Comparison of ENCODE assay signal across 18 mouse cellular contexts in genomic region chr8:106133526-106133925, GRCm38 (mm10). TPM values are rescaled to one million over a fixed set of nuclear protein-coding genes. Genes with fewer than 3 reads are reported as not detected.
DNase-seq lines count a peak whose midpoint lies in the region; TF ChIP-seq lines count a peak whose summit lies in the region.
"Had no signal": no experiment of that assay in that cellular context is flagged by ENCODE, and none has a peak within 500 bp of the region (broad histone marks: within the 10 kb centered on the region; RNA-seq: fewer than 3 reads in every experiment).

No protein-coding gene starts in this region.

- H3K79me2 ChIP-seq in liver, adult 2 months (ENCODE audit: control insufficient read depth, insufficient read depth, low read length), result peaks cover 14% of the 10 kb centered on the region; the same call in 1 of the 2 replicates

- H3K4me1 ChIP-seq in liver, adult 2 months (ENCODE audit: control insufficient read depth, insufficient read depth, low read length), result peaks cover 44% of the 10 kb centered on the region

- TF ChIP-seq POLR2A in liver, adult 2 months (IDR thresholded peaks at IDR 0.05; ENCODE audit: extremely low read depth, insufficient read depth, low read length), result no peak

- H3K27ac ChIP-seq in liver, adult 2 months (replicated peaks; ENCODE audit: insufficient read depth, low read depth, low read length), result peak overlapping the region; percentile 77
- H3K27ac ChIP-seq: forebrain, embryonic 10.5 days; heart, embryonic 13.5 days; hindbrain, postnatal 0 days; liver, embryonic 12.5 days had no signal

- peak; percentile 76 for DNase-seq in liver, adult 2 months (ENCODE audit: extremely low read depth, low read depth, low spot score)
- DNase-seq in liver, result no peak
- DNase-seq in urinary bladder, postnatal 14 days (ENCODE audit: low spot score), result peak; percentile 18
- DNase-seq in urinary bladder, postnatal 4 days (ENCODE audit: low spot score in 2 of 2), result no peak
- DNase-seq in induced T-regulatory cell, adult 2 months (ENCODE audit: low read depth), result peak; percentile 43
- no peak for DNase-seq in left cerebral cortex, postnatal 14 days (ENCODE audit: low spot score in 2 of 2)
- no peak for DNase-seq in kidney, adult 9 months
- DNase-seq: adrenal gland, postnatal 10 days; cerebellum, adult 18-20 months; gastrocnemius, postnatal 36 days had no signal

- H3K36me3 ChIP-seq in liver, adult 2 months (ENCODE audit: control insufficient read depth, insufficient read depth, low read length), result peaks cover 34% of the 10 kb centered on the region

- TF ChIP-seq CTCF in liver, adult 2 months (IDR thresholded peaks at IDR 0.05; ENCODE audit: low read depth, low read length), result no peak

- intact Hi-C loops in left cerebral cortex, postnatal 14 days (cut with DNase I), result no loop called here

- no peak overlapping the region for H3K9ac ChIP-seq in liver, adult 2 months (ENCODE audit: low read depth, low read length)
- H3K9ac ChIP-seq: heart, embryonic 13.5 days; kidney, embryonic 15.5 days; liver, embryonic 12.5 days had no signal

- no peaks in the 10 kb centered on the region for H3K27me3 ChIP-seq in liver, adult 2 months (ENCODE audit: control insufficient read depth, insufficient read depth, low read length)
- H3K27me3 ChIP-seq: CH12.LX had no signal

- 50% methylated on average over 13 of the region's 13 CpGs for WGBS in liver, adult 2 months

- H3K4me3 ChIP-seq in liver, adult 2 months (ENCODE audit: insufficient read depth, low read depth, low read length), result no peak overlapping the region
- H3K4me3 ChIP-seq: forebrain, embryonic 10.5 days; heart, embryonic 13.5 days; kidney, embryonic 15.5 days; liver, embryonic 12.5 days had no signal

RNA-seq across cellular contexts. Expression of gene Esrp2, which starts 3.2 kb away (rescaled TPM):
- total RNA-seq in liver, adult 2 months (2014; rRNA removed), result 43.6 and 50.5 TPM in 2 replicates
- 76.8 and 86.2 TPM in 2 replicates for polyA plus RNA-seq in liver, adult 2 months (2012; rRNA removed)
- total RNA-seq in left cerebral cortex, postnatal 14 days (2021), result under 1 TPM in 1 of 2 experiments, not detected in 1; 0.79 TPM
- total RNA-seq: hematopoietic stem cell, adult 5-6 weeks; left cerebral cortex, postnatal 25 days had no signal

RNA-seq across cellular contexts. Expression of gene Pla2g15, which starts 16.7 kb away (rescaled TPM):
- total RNA-seq in liver, adult 2 months (2014; rRNA removed), result 11.3 and 12.5 TPM in 2 replicates
- 8.7 and 10.6 TPM in 2 replicates for polyA plus RNA-seq in liver, adult 2 months (2012; rRNA removed)
- 10 to 100 TPM; 23.0 to 25.3 TPM for total RNA-seq in left cerebral cortex, postnatal 14 days (2021)

RNA-seq across cellular contexts. Expression of gene Slc7a6, which starts 35.1 kb away (rescaled TPM):
- total RNA-seq in liver, adult 2 months (2014; rRNA removed), result 0.09 and 0.27 TPM in 2 replicates
- polyA plus RNA-seq in liver, adult 2 months (2012; rRNA removed), result 0.21 and 0.91 TPM in 2 replicates
- total RNA-seq in left cerebral cortex, postnatal 14 days (2021), result 10 to 100 TPM; 26.8 to 29.9 TPM

Comparison
In these comparisons a context has a peak if more than half of its experiments do, and no peak if none do; other contexts are left out.
1. DNase-seq: peak in liver, adult 2 months (single experiment), urinary bladder, postnatal 14 days (single experiment) and induced T-regulatory cell, adult 2 months (single experiment); none in liver (single experiment), urinary bladder, postnatal 4 days (0 of 2), left cerebral cortex, postnatal 14 days (0 of 2) and kidney, adult 9 months (single experiment).
2. RNA of gene Esrp2, which starts 3.2 kb away (total RNA-seq): 43.6 to 50.5 TPM in liver, adult 2 months; 0.79 TPM in left cerebral cortex, postnatal 14 days; every median in the first group is over 10 times any median in the second.
3. RNA of gene Slc7a6, which starts 35.1 kb away (total RNA-seq): 26.8 to 29.9 TPM in left cerebral cortex, postnatal 14 days; 0.09 to 0.27 TPM in liver, adult 2 months; every median in the first group is over 10 times any median in the second.